Mouse (Mus musculus): ENCODE data around the gene Olfr553. TPM values are rescaled to one million over a fixed set of nuclear protein-coding genes. Genes with fewer than 3 reads are reported as not detected.
"Not testable (repeated sequence)": the region's sequence is repeated elsewhere in the genome, so short reads cannot be mapped to it uniquely, and the experiment has no call there.

The Olfr553 gene
- not detected in 2 replicates for polyA plus RNA-seq (2015; fragmentation: Nextera tagmentation; extraction: Ambion mirVana)

- H3K9ac ChIP-seq (replicated peaks; ENCODE audit: low read depth), result no peak within 1 kb of the TSS
- H3K4me1 ChIP-seq (ENCODE audit: insufficient read depth, low read depth, low read length), result no peaks in the 10 kb centered on the region
- ATAC-seq (no peak), DNase-seq (ENCODE audit: low spot score) (no peak)
- H3K36me3 ChIP-seq (ENCODE audit: insufficient read depth, low read length), result no peaks in the 10 kb centered on the region
- no peak for TF ChIP-seq CTCF (IDR thresholded peaks at IDR 0.05)
- no peak for TF ChIP-seq EP300 (IDR thresholded peaks at IDR 0.05)
- H3K27ac ChIP-seq (ENCODE audit: low read length), result no peak within 1 kb of the TSS
- no peak within 1 kb of the TSS for H3K4me3 ChIP-seq (ENCODE audit: low read depth, low read length)
- no peaks in the 10 kb centered on the region for H3K9me3 ChIP-seq (ENCODE audit: low read length)
- no peak within 1 kb of the TSS for H3K4me2 ChIP-seq (replicated peaks; ENCODE audit: low read depth, low read length)
- no peaks in the 10 kb centered on the region for H3K27me3 ChIP-seq (replicated peaks; ENCODE audit: insufficient read depth, low read length)
These were observed at the start of gene Olfr553 for GRCm38 (mm10) chr7:102618118-102618517. Gene Olfr553, minus strand, starts transcription at chr7:102618218.

- Histone ChIP-seq H3K27ac (ENCODE audit: low read length) (no peak overlapping the region), H3K36me3 (ENCODE audit: insufficient read depth, low read length) (no peaks in the 10 kb centered on the region), H3K4me3 (ENCODE audit: low read depth, low read length) (no peak overlapping the region), H3K4me1 (ENCODE audit: insufficient read depth, low read depth, low read length) (no peaks in the 10 kb centered on the region), H3K27me3 (replicated peaks; ENCODE audit: insufficient read depth, low read length) (no peaks in the 10 kb centered on the region), H3K9ac (replicated peaks; ENCODE audit: low read depth) (no peak overlapping the region), H3K4me2 (replicated peaks; ENCODE audit: low read depth, low read length) (no peak overlapping the region), H3K9me3 (ENCODE audit: low read length) (no peaks in the 10 kb centered on the region)
- no peak for ATAC-seq
- peak; percentile 47 for DNase-seq (ENCODE audit: low spot score)
- TF ChIP-seq EP300 (IDR thresholded peaks at IDR 0.05), result no peak
- TF ChIP-seq CTCF (IDR thresholded peaks at IDR 0.05), result peak; percentile 54
- 19% methylated on average over 2 of the region's 2 CpGs for WGBS
These were observed 47.4 kb upstream of the Olfr553 start for GRCm38 (mm10) chr7:102665378-102665777.

- ATAC-seq, result no peak
- Histone ChIP-seq H3K4me3 (ENCODE audit: low read depth, low read length) (no peak within 1 kb of the TSS), H3K27me3 (replicated peaks; ENCODE audit: insufficient read depth, low read length) (no peaks in the 10 kb centered on the region), H3K4me2 (replicated peaks; ENCODE audit: low read depth, low read length) (no peak within 1 kb of the TSS), H3K4me1 (ENCODE audit: insufficient read depth, low read depth, low read length) (no peaks in the 10 kb centered on the region), H3K27ac (ENCODE audit: low read length) (no peak within 1 kb of the TSS), H3K9ac (replicated peaks; ENCODE audit: low read depth) (no peak within 1 kb of the TSS), H3K9me3 (ENCODE audit: low read length) (no peaks in the 10 kb centered on the region), H3K36me3 (ENCODE audit: insufficient read depth, low read length) (no peaks in the 10 kb centered on the region)
- no peak for DNase-seq (ENCODE audit: low spot score)
- no peak for TF ChIP-seq EP300 (IDR thresholded peaks at IDR 0.05)
- no peak for TF ChIP-seq CTCF (IDR thresholded peaks at IDR 0.05)
- WGBS, result 46% methylated on average over 3 of the region's 3 CpGs
These were observed 46.6 kb upstream of the Olfr553 start, which contains the start of gene Olfr556 for GRCm38 (mm10) chr7:102664599-102664998. Gene Olfr556, plus strand, starts transcription at chr7:102664899.

GRCm38 (mm10) chr7:102658523-102658922 is 40.5 kb upstream of the Olfr553 start, which contains the start of gene Olfr555:
Gene Olfr555, plus strand, starts transcription at chr7:102658823.
- WGBS, result 62% methylated on average over 1 of the region's 1 CpGs
- H3K27me3 ChIP-seq (replicated peaks; ENCODE audit: insufficient read depth, low read length), result no peaks in the 10 kb centered on the region
- H3K9me3 ChIP-seq (ENCODE audit: low read length), result no peaks in the 10 kb centered on the region
- H3K4me2 ChIP-seq (replicated peaks; ENCODE audit: low read depth, low read length), result no peak within 1 kb of the TSS
- ATAC-seq (no peak), DNase-seq (ENCODE audit: low spot score) (no peak)
- H3K4me3 ChIP-seq (ENCODE audit: low read depth, low read length), result no peak within 1 kb of the TSS
- H3K36me3 ChIP-seq (ENCODE audit: insufficient read depth, low read length), result no peaks in the 10 kb centered on the region
- no peaks in the 10 kb centered on the region for H3K4me1 ChIP-seq (ENCODE audit: insufficient read depth, low read depth, low read length)
- no peak within 1 kb of the TSS for H3K27ac ChIP-seq (ENCODE audit: low read length)
- no peak for TF ChIP-seq CTCF (IDR thresholded peaks at IDR 0.05)
- no peak within 1 kb of the TSS for H3K9ac ChIP-seq (replicated peaks; ENCODE audit: low read depth)

- ATAC-seq; H3K4me2 ChIP-seq (replicated peaks; ENCODE audit: low read depth, low read length): not testable (repeated sequence)
- WGBS, result 63% methylated on average over 4 of the region's 4 CpGs
These were observed 26.9 kb upstream of the Olfr553 start for GRCm38 (mm10) chr7:102644945-102645344.

GRCm38 (mm10) chr7:102638132-102638531 is 20.1 kb upstream of the Olfr553 start, which contains the start of gene Olfr554:
Gene Olfr554, plus strand, starts transcription at chr7:102638432.
- ATAC-seq, result no peak

More at GRCm38 (mm10) chr7:102644945-102645344, 26.9 kb upstream of the Olfr553 start:
- H3K4me1 ChIP-seq (ENCODE audit: insufficient read depth, low read depth, low read length); H3K36me3 ChIP-seq (ENCODE audit: insufficient read depth, low read length); H3K9me3 ChIP-seq (ENCODE audit: low read length); H3K9ac ChIP-seq (replicated peaks; ENCODE audit: low read depth); H3K27me3 ChIP-seq (replicated peaks; ENCODE audit: insufficient read depth, low read length); H3K27ac ChIP-seq (ENCODE audit: low read length); DNase-seq (ENCODE audit: low spot score); H3K4me3 ChIP-seq (ENCODE audit: low read depth, low read length): not testable (repeated sequence)

GRCm38 (mm10) chr7:102636665-102637064 is 18.6 kb upstream of the Olfr553 start:
- DNase-seq (ENCODE audit: low spot score), result peak; percentile 65
- no peak overlapping the region for H3K9ac ChIP-seq (replicated peaks; ENCODE audit: low read depth)
- WGBS, result 24% methylated on average over 3 of the region's 3 CpGs
- no peak overlapping the region for H3K27ac ChIP-seq (ENCODE audit: low read length)
- ATAC-seq, result no peak
- no peaks in the 10 kb centered on the region for H3K36me3 ChIP-seq (ENCODE audit: insufficient read depth, low read length)
- no peaks in the 10 kb centered on the region for H3K9me3 ChIP-seq (ENCODE audit: low read length)
- H3K4me1 ChIP-seq (ENCODE audit: insufficient read depth, low read depth, low read length), result no peaks in the 10 kb centered on the region
- TF ChIP-seq CTCF (IDR thresholded peaks at IDR 0.05), result peak; percentile 74
- TF ChIP-seq EP300 (IDR thresholded peaks at IDR 0.05), result no peak
- no peaks in the 10 kb centered on the region for H3K27me3 ChIP-seq (replicated peaks; ENCODE audit: insufficient read depth, low read length)
- no peak overlapping the region for H3K4me3 ChIP-seq (ENCODE audit: low read depth, low read length)
- no peak overlapping the region for H3K4me2 ChIP-seq (replicated peaks; ENCODE audit: low read depth, low read length)

More at GRCm38 (mm10) chr7:102638132-102638531, 20.1 kb upstream of the Olfr553 start, which contains the start of gene Olfr554:
- Histone ChIP-seq H3K4me2 (replicated peaks; ENCODE audit: low read depth, low read length) (no peak within 1 kb of the TSS), H3K36me3 (ENCODE audit: insufficient read depth, low read length) (no peaks in the 10 kb centered on the region), H3K4me3 (ENCODE audit: low read depth, low read length) (no peak within 1 kb of the TSS), H3K4me1 (ENCODE audit: insufficient read depth, low read depth, low read length) (no peaks in the 10 kb centered on the region), H3K27ac (ENCODE audit: low read length) (no peak within 1 kb of the TSS), H3K9me3 (ENCODE audit: low read length) (no peaks in the 10 kb centered on the region), H3K27me3 (replicated peaks; ENCODE audit: insufficient read depth, low read length) (no peaks in the 10 kb centered on the region), H3K9ac (replicated peaks; ENCODE audit: low read depth) (no peak within 1 kb of the TSS)
- WGBS, result 50% methylated on average over 1 of the region's 1 CpGs
- TF ChIP-seq EP300 (IDR thresholded peaks at IDR 0.05), result no peak
- TF ChIP-seq CTCF (IDR thresholded peaks at IDR 0.05), result no peak
- no peak for DNase-seq (ENCODE audit: low spot score)

GRCm38 (mm10) chr7:102620368-102620767 is 2.4 kb upstream of the Olfr553 start:
- WGBS, result 81% methylated on average over 16 of the region's 19 CpGs
- not testable (repeated sequence) for H3K36me3 ChIP-seq (ENCODE audit: insufficient read depth, low read length); H3K4me3 ChIP-seq (ENCODE audit: low read depth, low read length); H3K4me2 ChIP-seq (replicated peaks; ENCODE audit: low read depth, low read length); H3K9ac ChIP-seq (replicated peaks; ENCODE audit: low read depth); ATAC-seq; H3K27me3 ChIP-seq (replicated peaks; ENCODE audit: insufficient read depth, low read length); DNase-seq (ENCODE audit: low spot score); H3K27ac ChIP-seq (ENCODE audit: low read length); H3K4me1 ChIP-seq (ENCODE audit: insufficient read depth, low read depth, low read length); H3K9me3 ChIP-seq (ENCODE audit: low read length)
